Mouse (Mus musculus): ENCODE results near the gene Sync. TPM values are rescaled to one million over a fixed set of nuclear protein-coding genes. Genes with fewer than 3 reads are reported as not detected.

Gene Sync
- 1.5 and 1.6 TPM in 2 replicates for polyA plus RNA-seq (2015; fragmentation: Nextera tagmentation; extraction: Ambion mirVana)

DNA sequence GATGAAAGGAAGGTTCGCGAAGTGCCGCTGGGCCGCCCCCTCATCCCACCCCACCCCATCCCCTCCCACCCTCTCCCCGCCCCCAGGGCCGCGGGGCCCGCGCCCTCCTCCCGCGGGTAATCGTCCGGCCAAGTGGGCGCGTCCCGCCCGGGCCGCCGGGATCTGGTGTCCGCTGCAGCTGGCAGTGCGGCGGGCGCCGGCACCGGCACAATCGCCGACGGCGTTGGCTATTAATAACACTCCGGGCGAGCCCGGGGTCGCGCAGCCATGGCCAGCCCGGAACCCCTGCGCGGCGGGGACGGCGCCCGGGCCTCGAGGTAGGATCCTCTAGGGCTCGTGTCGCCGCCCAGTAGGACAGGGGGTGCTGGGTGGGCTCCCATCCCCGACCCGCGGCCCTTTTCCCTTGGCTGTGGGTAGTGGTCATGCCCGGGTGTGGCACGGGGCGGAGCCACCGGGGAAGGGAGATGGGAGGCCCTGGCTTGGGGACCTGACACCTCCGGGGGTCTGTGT is at the start of gene Sync:
Gene Sync, plus strand, starts transcription at position 146 of the 510 bp plus-strand sequence.
- ATAC-seq (ENCODE audit: low FRiP score, low read depth) = peak; percentile 58; the same call in 1 of the 2 replicates
- Histone ChIP-seq H3K9me3 (no peaks in the 10 kb centered on the region), H3K27ac (replicated peaks) (0 out of 2 replicates have a peak within 1 kb of the TSS, but pooled peaks have one; percentile 15)

GRCm38 (mm10) chr4:129237843-129238441 is 49.5 kb upstream of the Sync start:
- peak overlapping the region; percentile 81; the same call in 1 of the 2 replicates for H3K27ac ChIP-seq (replicated peaks)
- H3K36me3 ChIP-seq = no peaks in the 10 kb centered on the region
- ATAC-seq (ENCODE audit: low FRiP score, low read depth) = no peak
- peaks cover 41% of the 10 kb centered on the region for H3K4me1 ChIP-seq (replicated peaks)
- 6% methylated on average over 21 of the region's 21 CpGs for WGBS
- peak overlapping the region; percentile 77 for H3K4me3 ChIP-seq
- H3K4me2 ChIP-seq = peak overlapping the region; percentile 90
- H3K9me3 ChIP-seq = no peaks in the 10 kb centered on the region
- H3K27me3 ChIP-seq = no peaks in the 10 kb centered on the region
- H3K9ac ChIP-seq = peak overlapping the region; percentile 72

More for the DNA sequence above, at the start of gene Sync:
- no peaks in the 10 kb centered on the region for H3K36me3 ChIP-seq
- H3K4me3 ChIP-seq = peak within 1 kb of the TSS; percentile 52
- H3K4me2 ChIP-seq = peak within 1 kb of the TSS; percentile 94
- H3K9ac ChIP-seq = peak within 1 kb of the TSS; percentile 57
- H3K27me3 ChIP-seq = peaks cover 12% of the 10 kb centered on the region
- peaks cover 23% of the 10 kb centered on the region for H3K4me1 ChIP-seq (replicated peaks)
- WGBS = under 1% methylated on average over 43 of the region's 53 CpGs

DNA sequence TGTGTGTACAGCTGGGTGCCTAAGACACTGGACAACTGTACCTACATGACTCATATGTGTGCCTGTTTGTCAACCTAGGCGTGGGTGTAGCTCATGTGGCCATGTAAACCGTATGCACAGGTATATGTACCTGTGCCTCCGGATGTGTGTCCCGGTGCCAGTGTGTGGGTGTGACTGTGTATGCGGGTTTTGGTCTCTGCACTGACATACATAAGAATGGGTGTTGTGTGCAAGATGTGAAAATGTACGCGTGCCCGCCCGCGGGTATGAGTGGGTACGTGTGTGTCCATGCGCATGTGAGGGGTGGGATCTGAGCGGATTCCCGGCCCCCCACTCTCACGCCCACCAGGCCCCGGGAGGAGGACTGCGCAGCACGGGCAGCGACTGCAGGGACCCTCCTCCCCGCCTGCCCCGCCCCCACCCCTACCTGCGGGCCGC is 48.8 kb upstream of the Sync start:
- under 1% methylated on average over 22 of the region's 23 CpGs for WGBS
- H3K4me3 ChIP-seq = peak overlapping the region; percentile 77
- peak overlapping the region; percentile 72 for H3K9ac ChIP-seq
- peaks cover 41% of the 10 kb centered on the region for H3K4me1 ChIP-seq (replicated peaks)
- ATAC-seq (ENCODE audit: low FRiP score, low read depth) = peak; percentile 67
- no peaks in the 10 kb centered on the region for H3K9me3 ChIP-seq
- peak overlapping the region; percentile 81 for H3K27ac ChIP-seq (replicated peaks)
- H3K27me3 ChIP-seq = no peaks in the 10 kb centered on the region
- no peaks in the 10 kb centered on the region for H3K36me3 ChIP-seq
- H3K4me2 ChIP-seq = peak overlapping the region; percentile 90

- WGBS = 1% methylated on average over 29 of the region's 29 CpGs
- H3K9me3 ChIP-seq = no peaks in the 10 kb centered on the region
- peak overlapping the region; percentile 72 for H3K9ac ChIP-seq
- peak overlapping the region; percentile 90 for H3K4me2 ChIP-seq
- peaks cover 41% of the 10 kb centered on the region for H3K4me1 ChIP-seq (replicated peaks)
- H3K4me3 ChIP-seq = peak overlapping the region; percentile 77
- H3K36me3 ChIP-seq = no peaks in the 10 kb centered on the region
- H3K27me3 ChIP-seq = no peaks in the 10 kb centered on the region
- H3K27ac ChIP-seq (replicated peaks) = peak overlapping the region; percentile 81
- peak; percentile 87 for ATAC-seq (ENCODE audit: low FRiP score, low read depth)
Observed at GRCm38 (mm10) chr4:129239075-129239474, 48.3 kb upstream of the Sync start.

GRCm38 (mm10) chr4:129241898-129242297 is 45.5 kb upstream of the Sync start:
- 20% methylated on average over 5 of the region's 7 CpGs for WGBS
- Histone ChIP-seq H3K4me3 (no peak overlapping the region), H3K4me1 (replicated peaks) (peaks cover 41% of the 10 kb centered on the region), H3K4me2 (no peak overlapping the region), H3K27me3 (peaks cover 11% of the 10 kb centered on the region; the same call in 1 of the 2 replicates), H3K27ac (replicated peaks) (no peak overlapping the region), H3K36me3 (no peaks in the 10 kb centered on the region), H3K9me3 (no peaks in the 10 kb centered on the region), H3K9ac (no peak overlapping the region)
- no peak for ATAC-seq (ENCODE audit: low FRiP score, low read depth)

GRCm38 (mm10) chr4:129242327-129242726 is 45.1 kb upstream of the Sync start:
- Histone ChIP-seq H3K4me3 (no peak overlapping the region), H3K9ac (no peak overlapping the region), H3K36me3 (no peaks in the 10 kb centered on the region), H3K27ac (replicated peaks) (no peak overlapping the region), H3K9me3 (no peaks in the 10 kb centered on the region), H3K4me2 (no peak overlapping the region), H3K4me1 (replicated peaks) (peaks cover 37% of the 10 kb centered on the region), H3K27me3 (peaks cover 14% of the 10 kb centered on the region)
- no peak for ATAC-seq (ENCODE audit: low FRiP score, low read depth)
- 28% methylated on average over 4 of the region's 4 CpGs for WGBS

- Histone ChIP-seq H3K9ac (no peak overlapping the region), H3K9me3 (no peaks in the 10 kb centered on the region), H3K27ac (replicated peaks) (no peak overlapping the region), H3K4me3 (no peak overlapping the region), H3K4me2 (no peak overlapping the region), H3K4me1 (replicated peaks) (peaks cover 33% of the 10 kb centered on the region), H3K27me3 (peaks cover 19% of the 10 kb centered on the region), H3K36me3 (no peaks in the 10 kb centered on the region)
- 33% methylated on average over 4 of the region's 4 CpGs for WGBS
- ATAC-seq (ENCODE audit: low FRiP score, low read depth) = no peak
Observed at GRCm38 (mm10) chr4:129242761-129243160, 44.7 kb upstream of the Sync start.

DNA sequence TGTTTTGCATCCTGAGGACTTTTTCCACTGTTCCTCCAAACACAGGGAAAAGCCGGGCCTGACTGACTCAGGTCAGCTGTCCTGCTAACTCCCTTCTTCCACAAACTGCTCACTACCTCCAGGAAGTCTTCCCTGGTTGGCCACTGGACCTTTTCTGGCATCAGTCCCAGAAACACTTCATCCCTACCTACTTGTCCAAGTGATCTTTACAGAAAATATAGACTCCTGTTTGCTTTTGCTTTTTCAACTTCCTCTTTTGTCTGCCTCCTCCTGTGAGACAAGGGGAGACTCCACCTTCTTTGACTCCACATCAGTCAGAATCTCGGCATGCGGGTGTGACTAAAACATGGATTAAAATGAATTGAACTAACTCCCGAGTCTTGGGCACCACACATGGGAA is 42.6 kb upstream of the Sync start:
- WGBS = 59% methylated on average over 4 of the region's 4 CpGs
- no peak overlapping the region for H3K4me2 ChIP-seq

GRCm38 (mm10) chr4:129246360-129247301 is 40.8 kb upstream of the Sync start:
- H3K36me3 ChIP-seq = no peaks in the 10 kb centered on the region
- no peak for ATAC-seq (ENCODE audit: low FRiP score, low read depth)
- H3K27ac ChIP-seq (replicated peaks) = no peak overlapping the region
- H3K4me2 ChIP-seq = no peak overlapping the region
- H3K4me1 ChIP-seq (replicated peaks) = peaks cover 42% of the 10 kb centered on the region
- peaks cover 44% of the 10 kb centered on the region for H3K27me3 ChIP-seq
- no peak overlapping the region for H3K9ac ChIP-seq
- WGBS = 44% methylated on average over 14 of the region's 15 CpGs
- no peak overlapping the region for H3K4me3 ChIP-seq
- no peaks in the 10 kb centered on the region for H3K9me3 ChIP-seq

More for the DNA sequence above, 42.6 kb upstream of the Sync start:
- H3K4me3 ChIP-seq = no peak overlapping the region
- peaks cover 36% of the 10 kb centered on the region for H3K4me1 ChIP-seq (replicated peaks)
- H3K9ac ChIP-seq = no peak overlapping the region
- H3K9me3 ChIP-seq = no peaks in the 10 kb centered on the region
- peaks cover 29% of the 10 kb centered on the region for H3K27me3 ChIP-seq
- ATAC-seq (ENCODE audit: low FRiP score, low read depth) = no peak
- no peaks in the 10 kb centered on the region for H3K36me3 ChIP-seq
- H3K27ac ChIP-seq (replicated peaks) = no peak overlapping the region

DNA sequence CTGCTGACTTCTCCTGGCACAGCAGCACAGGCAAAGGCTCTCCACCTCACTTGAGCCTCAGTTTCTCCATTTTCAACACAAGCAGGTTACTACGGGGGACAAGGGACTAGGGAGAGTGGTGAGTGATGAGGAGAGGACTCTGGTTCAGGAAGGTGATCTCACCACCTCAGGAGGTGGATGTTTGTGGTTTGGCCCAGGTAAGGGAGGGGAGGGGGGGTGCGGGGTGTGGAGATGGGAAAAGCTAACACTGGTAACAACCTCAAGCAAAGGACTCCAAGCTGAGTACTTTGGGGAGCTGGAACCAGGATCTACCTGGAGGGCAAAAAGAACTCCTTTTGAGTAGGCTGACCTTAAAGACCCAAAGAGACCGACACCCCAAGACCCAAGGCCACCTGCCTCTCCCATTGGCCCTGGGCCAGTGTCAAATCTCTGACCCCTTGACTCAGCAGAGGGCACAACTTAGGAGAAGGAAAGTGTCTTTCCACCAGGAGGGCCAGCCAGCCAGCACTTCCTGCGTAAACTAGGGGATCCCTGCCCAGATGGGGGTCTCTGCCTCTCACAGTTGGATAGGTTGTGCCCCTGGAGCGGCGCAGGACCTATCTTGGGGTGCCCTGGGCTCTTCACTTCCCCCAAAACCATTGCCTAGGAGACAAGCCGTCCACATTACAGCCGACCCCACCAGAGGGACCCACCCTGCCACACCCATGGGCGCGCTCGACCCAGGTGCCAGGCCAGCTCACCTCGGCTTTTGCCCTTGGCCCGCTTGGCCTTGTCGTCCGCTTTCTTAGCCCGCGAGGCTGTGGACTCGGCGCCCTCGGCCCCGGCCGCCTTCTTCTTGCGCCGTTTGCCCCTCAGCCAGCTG is 39.8 kb upstream of the Sync start:
- H3K27me3 ChIP-seq = peaks cover 49% of the 10 kb centered on the region
- H3K9me3 ChIP-seq = no peaks in the 10 kb centered on the region
- peak overlapping the region; percentile 44 for H3K9ac ChIP-seq
- peaks cover 35% of the 10 kb centered on the region for H3K4me1 ChIP-seq (replicated peaks)
- WGBS = 11% methylated on average over 24 of the region's 24 CpGs
- no peaks in the 10 kb centered on the region for H3K36me3 ChIP-seq
- no peak; the same call in 1 of the 2 replicates for ATAC-seq (ENCODE audit: low FRiP score, low read depth)
- peak overlapping the region; percentile 42 for H3K4me3 ChIP-seq
- peak overlapping the region; percentile 99 for H3K4me2 ChIP-seq
- no peak overlapping the region for H3K27ac ChIP-seq (replicated peaks)

GRCm38 (mm10) chr4:129248243-129248767 is 39.1 kb upstream of the Sync start:
- Histone ChIP-seq H3K4me1 (replicated peaks) (peaks cover 35% of the 10 kb centered on the region), H3K27me3 (peaks cover 49% of the 10 kb centered on the region), H3K36me3 (no peaks in the 10 kb centered on the region), H3K27ac (replicated peaks) (no peak overlapping the region), H3K9me3 (no peaks in the 10 kb centered on the region), H3K4me3 (peak overlapping the region; percentile 42), H3K9ac (peak overlapping the region; percentile 44), H3K4me2 (peak overlapping the region; percentile 99)
- WGBS = under 1% methylated on average over 29 of the region's 74 CpGs
- ATAC-seq (ENCODE audit: low FRiP score, low read depth) = no peak

Data from hindbrain, embryonic 15.5 days (tissue).